Mouse (Mus musculus): ENCODE data around the gene Cdk14. TPM values are rescaled to one million over a fixed set of nuclear protein-coding genes. Genes with fewer than 3 reads are reported as not detected.

The Cdk14 gene
- polyA plus RNA-seq, 1 experiment, result 3.1 TPM

- TF ChIP-seq POLR2A (IDR thresholded peaks at IDR 0.05; ENCODE audit: control insufficient read depth, low read depth, low read length) (no peak), CTCF (IDR thresholded peaks at IDR 0.05; ENCODE audit: control insufficient read depth, insufficient read depth, insufficient replicate concordance, low read depth, low read length) (no peak)
- Histone ChIP-seq H3K36me3 (ENCODE audit: control insufficient read depth, insufficient read depth, low read length) (no peaks in the 10 kb centered on the region), H3K27me3 (ENCODE audit: control insufficient read depth, insufficient read depth, low read length) (no peaks in the 10 kb centered on the region), H3K4me1 (ENCODE audit: control insufficient read depth, insufficient read depth, low read length) (no peaks in the 10 kb centered on the region), H3K27ac (ENCODE audit: control insufficient read depth, insufficient read depth, low read depth, low read length) (no peak overlapping the region), H3K4me3 (ENCODE audit: control insufficient read depth, low read depth, low read length) (no peak overlapping the region)
Measured at GRCm38 (mm10) chr5:5012521-5013346, 407.4 kb downstream of the Cdk14 start.

- no peak for TF ChIP-seq POLR2A (IDR thresholded peaks at IDR 0.05; ENCODE audit: control insufficient read depth, low read depth, low read length)
- H3K27ac ChIP-seq (ENCODE audit: control insufficient read depth, insufficient read depth, low read depth, low read length), result no peak overlapping the region
- H3K36me3 ChIP-seq (ENCODE audit: control insufficient read depth, insufficient read depth, low read length), result no peaks in the 10 kb centered on the region
- no peaks in the 10 kb centered on the region for H3K27me3 ChIP-seq (ENCODE audit: control insufficient read depth, insufficient read depth, low read length)
- no peaks in the 10 kb centered on the region for H3K4me1 ChIP-seq (ENCODE audit: control insufficient read depth, insufficient read depth, low read length)
- H3K4me3 ChIP-seq (ENCODE audit: control insufficient read depth, low read depth, low read length), result no peak overlapping the region
Measured at GRCm38 (mm10) chr5:5008153-5008745, 411.9 kb downstream of the Cdk14 start.

GRCm38 (mm10) chr5:5007489-5008152 lies 412.5 kb downstream of the Cdk14 start:
- Histone ChIP-seq H3K27ac (ENCODE audit: control insufficient read depth, insufficient read depth, low read depth, low read length) (no peak overlapping the region), H3K4me3 (ENCODE audit: control insufficient read depth, low read depth, low read length) (no peak overlapping the region), H3K27me3 (ENCODE audit: control insufficient read depth, insufficient read depth, low read length) (no peaks in the 10 kb centered on the region), H3K4me1 (ENCODE audit: control insufficient read depth, insufficient read depth, low read length) (no peaks in the 10 kb centered on the region), H3K36me3 (ENCODE audit: control insufficient read depth, insufficient read depth, low read length) (no peaks in the 10 kb centered on the region)
- TF ChIP-seq CTCF (IDR thresholded peaks at IDR 0.05; ENCODE audit: control insufficient read depth, insufficient read depth, insufficient replicate concordance, low read depth, low read length), result no peak
- no peak for TF ChIP-seq POLR2A (IDR thresholded peaks at IDR 0.05; ENCODE audit: control insufficient read depth, low read depth, low read length)

- no peaks in the 10 kb centered on the region for H3K27me3 ChIP-seq (ENCODE audit: control insufficient read depth, insufficient read depth, low read length)
- H3K27ac ChIP-seq (ENCODE audit: control insufficient read depth, insufficient read depth, low read depth, low read length), result no peak overlapping the region
- H3K36me3 ChIP-seq (ENCODE audit: control insufficient read depth, insufficient read depth, low read length), result no peaks in the 10 kb centered on the region
- no peaks in the 10 kb centered on the region for H3K4me1 ChIP-seq (ENCODE audit: control insufficient read depth, insufficient read depth, low read length)
- TF ChIP-seq POLR2A (IDR thresholded peaks at IDR 0.05; ENCODE audit: control insufficient read depth, low read depth, low read length) (no peak), CTCF (IDR thresholded peaks at IDR 0.05; ENCODE audit: control insufficient read depth, insufficient read depth, insufficient replicate concordance, low read depth, low read length) (no peak)
- H3K4me3 ChIP-seq (ENCODE audit: control insufficient read depth, low read depth, low read length), result no peak overlapping the region
Measured at GRCm38 (mm10) chr5:5005633-5006032, 414.5 kb downstream of the Cdk14 start.

- TF ChIP-seq POLR2A (IDR thresholded peaks at IDR 0.05; ENCODE audit: control insufficient read depth, low read depth, low read length), result no peak
- no peak for TF ChIP-seq CTCF (IDR thresholded peaks at IDR 0.05; ENCODE audit: control insufficient read depth, insufficient read depth, insufficient replicate concordance, low read depth, low read length)
- H3K27ac ChIP-seq (ENCODE audit: control insufficient read depth, insufficient read depth, low read depth, low read length), result no peak overlapping the region
- H3K4me1 ChIP-seq (ENCODE audit: control insufficient read depth, insufficient read depth, low read length), result no peaks in the 10 kb centered on the region
- H3K27me3 ChIP-seq (ENCODE audit: control insufficient read depth, insufficient read depth, low read length), result no peaks in the 10 kb centered on the region
- H3K4me3 ChIP-seq (ENCODE audit: control insufficient read depth, low read depth, low read length), result no peak overlapping the region
- H3K36me3 ChIP-seq (ENCODE audit: control insufficient read depth, insufficient read depth, low read length), result no peaks in the 10 kb centered on the region
Measured at GRCm38 (mm10) chr5:5004740-5005139, 415.4 kb downstream of the Cdk14 start.

- TF ChIP-seq POLR2A (IDR thresholded peaks at IDR 0.05; ENCODE audit: control insufficient read depth, low read depth, low read length), result no peak
- no peak for TF ChIP-seq CTCF (IDR thresholded peaks at IDR 0.05; ENCODE audit: control insufficient read depth, insufficient read depth, insufficient replicate concordance, low read depth, low read length)
- Histone ChIP-seq H3K4me3 (ENCODE audit: control insufficient read depth, low read depth, low read length) (no peak overlapping the region), H3K27me3 (ENCODE audit: control insufficient read depth, insufficient read depth, low read length) (no peaks in the 10 kb centered on the region), H3K4me1 (ENCODE audit: control insufficient read depth, insufficient read depth, low read length) (no peaks in the 10 kb centered on the region), H3K27ac (ENCODE audit: control insufficient read depth, insufficient read depth, low read depth, low read length) (no peak overlapping the region), H3K36me3 (ENCODE audit: control insufficient read depth, insufficient read depth, low read length) (no peaks in the 10 kb centered on the region)
Measured at GRCm38 (mm10) chr5:4993192-4993601, 426.9 kb downstream of the Cdk14 start.

- Histone ChIP-seq H3K4me3 (ENCODE audit: control insufficient read depth, low read depth, low read length) (no peak overlapping the region), H3K27me3 (ENCODE audit: control insufficient read depth, insufficient read depth, low read length) (no peaks in the 10 kb centered on the region), H3K27ac (ENCODE audit: control insufficient read depth, insufficient read depth, low read depth, low read length) (no peak overlapping the region), H3K4me1 (ENCODE audit: control insufficient read depth, insufficient read depth, low read length) (no peaks in the 10 kb centered on the region), H3K36me3 (ENCODE audit: control insufficient read depth, insufficient read depth, low read length) (no peaks in the 10 kb centered on the region)
- TF ChIP-seq CTCF (IDR thresholded peaks at IDR 0.05; ENCODE audit: control insufficient read depth, insufficient read depth, insufficient replicate concordance, low read depth, low read length) (no peak), POLR2A (IDR thresholded peaks at IDR 0.05; ENCODE audit: control insufficient read depth, low read depth, low read length) (no peak)
Measured at GRCm38 (mm10) chr5:4991023-4991422, 429.1 kb downstream of the Cdk14 start.

Data from testis, adult 2 months (tissue).